Mouse (Mus musculus): ENCODE measurements at regions not wholly inside any gene's neighbourhood (a gene's known extent, or its start where the extent isn't known, plus 50 kb on each side); places are given as distances from the start of the nearest gene placed in this dataset.

- no peak for TF ChIP-seq CTCF (IDR thresholded peaks at IDR 0.05; ENCODE audit: borderline replicate concordance, insufficient read depth, low read depth, low read length)
- no peak for TF ChIP-seq POLR2A (IDR thresholded peaks at IDR 0.05; ENCODE audit: borderline replicate concordance, insufficient read depth, low read length)
Measured at GRCm38 (mm10) chr16:76539669-76540068, 166.0 kb upstream of the Nrip1 start.

Measured in cerebellum, adult 2 months (tissue).